Mouse (Mus musculus): ENCODE results near the gene Cacna2d1. TPM values are rescaled to one million over a fixed set of nuclear protein-coding genes. Genes with fewer than 3 reads are reported as not detected.

Gene Cacna2d1
- polyA plus RNA-seq, 1 experiment from 2014 or later = 19.1 TPM

DNA sequence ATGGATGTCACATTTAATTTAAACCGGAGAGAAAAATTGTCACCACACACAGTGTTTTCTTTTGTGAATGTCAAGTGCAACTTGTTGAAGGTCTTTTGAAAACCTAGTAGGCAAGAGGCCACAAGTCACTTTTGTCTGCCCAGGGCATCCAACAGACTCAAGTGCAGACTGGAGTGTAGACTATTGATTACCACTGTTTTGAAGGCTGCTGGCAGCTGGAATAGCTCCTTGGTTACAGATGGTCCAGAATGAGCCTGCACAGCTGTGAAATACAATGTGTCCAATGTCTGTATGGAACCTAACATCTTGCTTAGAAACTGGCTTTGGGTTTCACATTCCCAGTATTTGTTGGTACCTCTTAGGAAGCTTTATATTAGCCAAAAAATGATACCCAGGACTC, 176.2 kb downstream of the Cacna2d1 start:
- Histone ChIP-seq H3K27me3 (no peaks in the 10 kb centered on the region), H3K4me1 (no peaks in the 10 kb centered on the region), H3K4me2 (replicated peaks) (no peak overlapping the region), H3K9me3 (replicated peaks) (no peaks in the 10 kb centered on the region), H3K27ac (replicated peaks) (no peak overlapping the region), H3K36me3 (no peaks in the 10 kb centered on the region), H3K4me3 (replicated peaks) (no peak overlapping the region), H3K9ac (no peak overlapping the region)
- ATAC-seq (ENCODE audit: insufficient number of reproducible peaks, low FRiP score, low TSS enrichment, low read depth) = no peak
- WGBS = 68% methylated on average over 1 of the region's 1 CpGs

- H3K4me2 ChIP-seq (replicated peaks) = no peak overlapping the region
- no peaks in the 10 kb centered on the region for H3K36me3 ChIP-seq
- no peak overlapping the region for H3K27ac ChIP-seq (replicated peaks)
- no peak for ATAC-seq (ENCODE audit: insufficient number of reproducible peaks, low FRiP score, low TSS enrichment, low read depth)
- 70% methylated on average over 1 of the region's 1 CpGs for WGBS
- no peaks in the 10 kb centered on the region for H3K27me3 ChIP-seq
- no peak overlapping the region for H3K4me3 ChIP-seq (replicated peaks)
- H3K9ac ChIP-seq = no peak overlapping the region
- no peaks in the 10 kb centered on the region for H3K4me1 ChIP-seq
- no peaks in the 10 kb centered on the region for H3K9me3 ChIP-seq (replicated peaks)
Observed at GRCm38 (mm10) chr5:16113879-16114278, 179.4 kb downstream of the Cacna2d1 start.

- no peaks in the 10 kb centered on the region for H3K27me3 ChIP-seq
- no peak overlapping the region for H3K9ac ChIP-seq
- no peaks in the 10 kb centered on the region for H3K36me3 ChIP-seq
- no peaks in the 10 kb centered on the region for H3K4me1 ChIP-seq
- WGBS = 85% methylated on average over 11 of the region's 11 CpGs
- H3K4me3 ChIP-seq (replicated peaks) = no peak overlapping the region
- no peak overlapping the region for H3K27ac ChIP-seq (replicated peaks)
- no peak for ATAC-seq (ENCODE audit: insufficient number of reproducible peaks, low FRiP score, low TSS enrichment, low read depth)
- H3K9me3 ChIP-seq (replicated peaks) = no peaks in the 10 kb centered on the region
- H3K4me2 ChIP-seq (replicated peaks) = no peak overlapping the region
Observed at GRCm38 (mm10) chr5:16121334-16121733, 186.8 kb downstream of the Cacna2d1 start.

DNA sequence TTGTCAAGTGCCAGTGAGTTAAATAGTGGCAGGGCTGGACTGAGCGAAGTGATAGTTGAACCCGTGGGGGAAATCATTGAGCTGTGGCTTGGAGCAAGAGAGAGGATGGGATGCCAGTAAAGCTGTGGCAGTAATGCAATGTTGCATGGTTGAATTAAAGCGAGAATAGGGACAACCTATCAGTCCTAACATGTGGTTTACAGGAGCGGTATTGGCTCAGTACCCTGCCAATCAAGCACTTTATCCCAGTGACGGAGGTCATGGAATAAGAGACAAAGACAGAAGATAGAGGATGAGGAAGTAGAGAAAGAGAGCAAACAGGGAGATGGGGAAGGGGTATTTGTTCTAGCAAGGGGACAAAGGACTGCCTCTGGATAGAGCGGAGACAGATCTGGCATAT, 187.6 kb downstream of the Cacna2d1 start:
- H3K27me3 ChIP-seq = no peaks in the 10 kb centered on the region
- no peak overlapping the region for H3K4me3 ChIP-seq (replicated peaks)
- H3K4me1 ChIP-seq = no peaks in the 10 kb centered on the region
- no peak for ATAC-seq (ENCODE audit: insufficient number of reproducible peaks, low FRiP score, low TSS enrichment, low read depth)
- H3K9me3 ChIP-seq (replicated peaks) = no peaks in the 10 kb centered on the region
- no peak overlapping the region for H3K4me2 ChIP-seq (replicated peaks)
- no peak overlapping the region for H3K9ac ChIP-seq
- no peaks in the 10 kb centered on the region for H3K36me3 ChIP-seq
- 85% methylated on average over 6 of the region's 6 CpGs for WGBS
- H3K27ac ChIP-seq (replicated peaks) = no peak overlapping the region

DNA sequence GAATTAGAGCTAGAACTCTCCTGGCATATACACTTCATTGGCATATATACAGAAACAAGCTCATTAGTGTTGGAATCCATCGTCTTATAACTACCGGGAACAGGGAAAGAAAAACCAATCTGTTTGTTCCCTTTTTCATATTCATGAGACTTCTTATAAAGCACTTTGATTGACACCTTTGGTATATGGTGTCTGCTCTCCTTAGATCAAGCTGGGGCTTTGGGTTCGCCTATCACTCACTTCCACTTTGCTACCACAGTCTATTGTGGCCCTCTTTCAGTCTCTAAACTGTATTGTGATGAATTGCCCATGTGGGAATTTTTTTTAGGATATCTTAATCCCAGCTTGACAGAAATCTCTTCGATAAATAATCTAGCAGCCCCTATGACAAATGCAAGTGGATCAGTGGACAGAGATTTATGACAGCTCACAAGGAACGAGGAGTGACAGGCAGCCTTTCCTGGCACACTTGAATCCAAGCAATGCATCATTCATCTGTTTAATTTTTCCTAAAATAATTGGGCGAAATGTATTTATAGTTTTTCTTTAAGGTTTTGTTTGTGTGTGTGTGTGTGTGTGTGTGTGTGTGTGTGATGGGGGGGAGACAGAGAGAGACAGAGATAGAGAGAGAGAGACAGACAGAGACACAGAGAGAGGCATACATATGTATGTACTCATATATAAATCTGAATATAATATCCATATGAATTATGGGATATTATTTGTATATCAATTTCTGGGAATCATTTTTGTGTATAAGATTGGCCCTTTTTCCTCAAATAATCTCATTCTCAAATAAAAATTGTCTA, 200.0 kb downstream of the Cacna2d1 start:
- H3K4me3 ChIP-seq (replicated peaks) = no peak overlapping the region
- no peaks in the 10 kb centered on the region for H3K9me3 ChIP-seq (replicated peaks)
- ATAC-seq (ENCODE audit: insufficient number of reproducible peaks, low FRiP score, low TSS enrichment, low read depth) = no peak
- no peak overlapping the region for H3K4me2 ChIP-seq (replicated peaks)
- no peaks in the 10 kb centered on the region for H3K4me1 ChIP-seq
- WGBS = 76% methylated on average over 6 of the region's 6 CpGs
- H3K27me3 ChIP-seq = no peaks in the 10 kb centered on the region
- H3K36me3 ChIP-seq = no peaks in the 10 kb centered on the region
- no peak overlapping the region for H3K27ac ChIP-seq (replicated peaks)
- H3K9ac ChIP-seq = no peak overlapping the region

GRCm38 (mm10) chr5:16135986-16136385, 201.5 kb downstream of the Cacna2d1 start:
- H3K4me3 ChIP-seq (replicated peaks) = no peak overlapping the region
- no peaks in the 10 kb centered on the region for H3K9me3 ChIP-seq (replicated peaks)
- no peak overlapping the region for H3K27ac ChIP-seq (replicated peaks)
- no peaks in the 10 kb centered on the region for H3K36me3 ChIP-seq
- H3K9ac ChIP-seq = no peak overlapping the region
- H3K4me2 ChIP-seq (replicated peaks) = no peak overlapping the region
- H3K27me3 ChIP-seq = no peaks in the 10 kb centered on the region
- no peaks in the 10 kb centered on the region for H3K4me1 ChIP-seq
- no peak for ATAC-seq (ENCODE audit: insufficient number of reproducible peaks, low FRiP score, low TSS enrichment, low read depth)
- WGBS = 78% methylated on average over 3 of the region's 3 CpGs

- Histone ChIP-seq H3K4me1 (no peaks in the 10 kb centered on the region), H3K27me3 (no peaks in the 10 kb centered on the region), H3K4me2 (replicated peaks) (no peak overlapping the region), H3K36me3 (no peaks in the 10 kb centered on the region), H3K4me3 (replicated peaks) (no peak overlapping the region), H3K9me3 (replicated peaks) (no peaks in the 10 kb centered on the region), H3K27ac (replicated peaks) (no peak overlapping the region), H3K9ac (no peak overlapping the region)
- WGBS = 69% methylated on average over 2 of the region's 2 CpGs
- no peak for ATAC-seq (ENCODE audit: insufficient number of reproducible peaks, low FRiP score, low TSS enrichment, low read depth)
Observed at GRCm38 (mm10) chr5:16136839-16137238, 202.3 kb downstream of the Cacna2d1 start.

- Histone ChIP-seq H3K9me3 (replicated peaks) (no peaks in the 10 kb centered on the region), H3K36me3 (no peaks in the 10 kb centered on the region), H3K9ac (no peak overlapping the region), H3K27me3 (no peaks in the 10 kb centered on the region), H3K4me2 (replicated peaks) (no peak overlapping the region), H3K4me1 (no peaks in the 10 kb centered on the region), H3K4me3 (replicated peaks) (no peak overlapping the region), H3K27ac (replicated peaks) (no peak overlapping the region)
- WGBS = 86% methylated on average over 1 of the region's 1 CpGs
- no peak for ATAC-seq (ENCODE audit: insufficient number of reproducible peaks, low FRiP score, low TSS enrichment, low read depth)
Observed at GRCm38 (mm10) chr5:16146602-16147001, 212.1 kb downstream of the Cacna2d1 start.

DNA sequence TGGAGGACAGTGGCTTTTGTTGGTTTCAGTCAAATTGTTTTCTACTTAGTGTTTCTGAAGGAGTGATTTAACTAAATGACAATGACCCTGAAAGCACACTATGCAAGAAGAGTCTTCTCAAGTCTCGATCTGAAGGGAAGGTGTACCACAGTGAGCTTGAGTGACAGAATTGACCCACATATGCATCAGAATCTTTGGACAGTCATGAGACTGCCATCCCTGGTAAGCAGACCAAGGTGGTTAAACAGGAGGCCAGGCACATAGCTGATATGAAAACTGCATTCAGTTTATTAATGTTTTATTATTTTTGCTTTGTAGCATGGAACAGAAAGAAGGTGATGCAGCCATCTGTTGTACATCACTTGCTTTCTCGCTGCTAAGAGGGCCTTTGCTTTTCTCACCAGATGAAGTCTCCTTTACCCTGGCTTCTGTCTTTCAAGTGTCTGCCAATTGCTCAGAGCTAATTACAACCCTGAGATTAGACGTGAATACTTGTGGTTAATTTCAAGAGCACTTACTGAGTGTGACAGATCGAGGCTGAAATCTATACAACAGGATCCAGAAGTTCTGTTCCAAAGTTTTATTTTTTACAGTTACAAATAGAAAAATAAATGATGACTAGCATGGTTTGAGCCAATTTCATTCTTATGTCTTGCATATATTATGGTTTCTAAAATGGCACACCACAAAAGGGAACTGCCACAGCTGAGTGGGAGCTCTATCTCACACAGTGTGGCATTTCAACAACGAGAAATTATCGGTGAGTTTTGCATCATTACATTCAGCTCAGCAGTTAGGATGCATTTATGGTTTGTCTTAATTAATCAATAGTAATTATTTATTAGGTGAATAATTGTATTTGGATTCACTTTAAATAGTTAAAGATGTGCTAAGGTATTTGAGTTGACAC, 221.1 kb downstream of the Cacna2d1 start:
- Histone ChIP-seq H3K4me1 (no peaks in the 10 kb centered on the region), H3K27ac (replicated peaks) (no peak overlapping the region), H3K9me3 (replicated peaks) (no peaks in the 10 kb centered on the region), H3K4me2 (replicated peaks) (no peak overlapping the region), H3K27me3 (no peaks in the 10 kb centered on the region), H3K4me3 (replicated peaks) (no peak overlapping the region), H3K9ac (no peak overlapping the region), H3K36me3 (no peaks in the 10 kb centered on the region)
- no peak for ATAC-seq (ENCODE audit: insufficient number of reproducible peaks, low FRiP score, low TSS enrichment, low read depth)
- 60% methylated on average over 6 of the region's 6 CpGs for WGBS

DNA sequence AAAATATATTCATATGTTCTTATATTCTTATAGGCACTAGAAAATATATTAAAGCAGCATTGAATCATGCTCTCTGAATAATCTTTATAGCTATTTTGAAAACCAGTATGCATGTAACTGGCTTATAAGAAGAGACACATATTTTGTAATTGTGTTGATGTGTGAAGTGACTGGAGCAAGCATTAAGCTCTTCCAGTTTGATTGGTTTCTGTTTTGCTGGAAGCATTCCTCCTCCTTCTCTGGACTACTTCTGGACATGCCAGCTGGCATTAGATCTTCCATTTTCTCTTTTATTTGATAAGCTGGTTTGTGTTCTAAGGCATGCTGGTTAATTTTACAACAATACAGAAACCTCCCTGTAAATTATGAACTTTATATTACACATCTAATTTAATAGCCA, 228.8 kb downstream of the Cacna2d1 start:
- H3K9me3 ChIP-seq (replicated peaks) = no peaks in the 10 kb centered on the region
- no peaks in the 10 kb centered on the region for H3K36me3 ChIP-seq
- H3K27ac ChIP-seq (replicated peaks) = no peak overlapping the region
- no peak overlapping the region for H3K4me3 ChIP-seq (replicated peaks)
- no peaks in the 10 kb centered on the region for H3K27me3 ChIP-seq
- no peak for ATAC-seq (ENCODE audit: insufficient number of reproducible peaks, low FRiP score, low TSS enrichment, low read depth)
- no peak overlapping the region for H3K9ac ChIP-seq
- no peak overlapping the region for H3K4me2 ChIP-seq (replicated peaks)
- H3K4me1 ChIP-seq = no peaks in the 10 kb centered on the region

- H3K9ac ChIP-seq = no peak overlapping the region
- WGBS = 59% methylated on average over 12 of the region's 12 CpGs
- H3K4me2 ChIP-seq (replicated peaks) = no peak overlapping the region
- H3K36me3 ChIP-seq = no peaks in the 10 kb centered on the region
- no peaks in the 10 kb centered on the region for H3K9me3 ChIP-seq (replicated peaks)
- H3K4me1 ChIP-seq = no peaks in the 10 kb centered on the region
- H3K27me3 ChIP-seq = no peaks in the 10 kb centered on the region
- no peak overlapping the region for H3K27ac ChIP-seq (replicated peaks)
- no peak for ATAC-seq (ENCODE audit: insufficient number of reproducible peaks, low FRiP score, low TSS enrichment, low read depth)
- H3K4me3 ChIP-seq (replicated peaks) = no peak overlapping the region
Observed at GRCm38 (mm10) chr5:16166117-16166867, 231.8 kb downstream of the Cacna2d1 start.
